ENCODE assay signal across 8 mouse cellular contexts in the genomic region with DNA sequence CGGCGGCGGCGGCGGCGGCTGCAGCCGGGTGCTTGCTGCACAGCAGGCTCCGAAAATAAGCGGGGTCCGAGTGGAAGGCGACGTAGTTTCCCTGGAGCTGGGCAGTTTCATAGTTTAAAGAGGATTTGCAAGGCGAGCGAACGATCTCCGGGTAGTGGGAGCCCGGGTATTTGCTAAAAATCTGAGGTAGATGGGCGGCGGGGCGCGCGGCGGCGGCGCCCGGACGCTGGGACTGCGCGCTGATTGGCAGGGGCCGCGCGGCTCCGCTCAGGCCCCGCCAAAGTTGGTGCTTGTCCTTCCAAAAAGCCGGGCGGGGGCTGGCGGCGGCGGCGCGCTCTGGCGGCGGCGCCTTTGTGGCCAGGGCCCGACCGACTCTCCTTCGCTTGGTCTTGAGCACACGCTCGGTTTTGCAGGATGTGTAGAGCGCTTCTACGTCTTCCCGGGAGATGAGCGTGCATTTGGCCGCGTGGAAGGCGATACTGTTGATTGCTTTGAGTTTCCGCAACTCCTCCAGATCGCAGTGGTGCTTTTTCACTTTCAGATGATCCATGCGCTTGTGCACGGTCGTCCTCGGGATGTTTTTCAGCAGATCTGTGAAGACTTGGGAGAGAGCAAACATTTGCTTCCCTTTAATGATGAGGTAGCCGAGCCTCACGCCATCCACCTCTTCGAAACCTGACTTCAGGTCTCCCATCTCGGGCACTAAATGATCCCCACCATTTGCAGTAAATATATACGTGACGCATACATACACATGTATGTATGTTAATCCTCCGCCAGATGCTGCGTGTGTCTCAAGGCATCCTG. TPM values are rescaled to one million over a fixed set of nuclear protein-coding genes. Genes with fewer than 3 reads are reported as not detected.
DNase-seq lines count a peak whose midpoint lies in the region; ATAC-seq and TF ChIP-seq lines count a peak whose summit lies in the region.

No protein-coding gene starts in this region.

- peak; percentile 80 for ATAC-seq in forebrain, embryonic 16.5 days
- peak; percentile 62 for ATAC-seq in hindbrain, embryonic 12.5 days (ENCODE audit: low FRiP score)
- no peak; the same call in 1 of the 2 replicates for ATAC-seq in monocyte, adult 5-6 weeks (replicated peaks; ENCODE audit: insufficient number of reproducible peaks, low FRiP score, low TSS enrichment, poor library complexity, severe bottlenecking)

- peak overlapping the region; percentile 73 to 83 for H3K4me3 ChIP-seq in MEL (ENCODE audit: control insufficient read depth in 1 of 2, insufficient read depth in 1 of 2, low read depth in 2 of 2, low read length in 2 of 2)
- peak overlapping the region; percentile 88 for H3K4me3 ChIP-seq in cerebellum, adult 2 months (replicated peaks; ENCODE audit: insufficient read depth, low read depth, low read length)
- peak overlapping the region; percentile 73 for H3K4me3 ChIP-seq in forebrain, embryonic 16.5 days (replicated peaks; ENCODE audit: low read length)
- H3K4me3 ChIP-seq in hindbrain, embryonic 12.5 days: peak overlapping the region; percentile 100

- peak overlapping the region; percentile 70 for H3K9ac ChIP-seq in MEL (ENCODE audit: control insufficient read depth, low read depth, low read length, poor library complexity, severe bottlenecking)
- peak overlapping the region; percentile 99 for H3K9ac ChIP-seq in forebrain, embryonic 16.5 days (replicated peaks; ENCODE audit: low read depth, low read length)
- H3K9ac ChIP-seq in hindbrain, embryonic 12.5 days: peak overlapping the region; percentile 100

- peak; percentile 78 for DNase-seq in MEL (ENCODE audit: low read depth, low spot score)
- peak; percentile 84 to 86 for DNase-seq in cerebellum, adult 2 months
- DNase-seq in layer of hippocampus, postnatal 36 days: peak; percentile 75 to 78
- peak; percentile 70 for DNase-seq in lung, postnatal 25 days (ENCODE audit: low spot score)
- peak; percentile 67 for DNase-seq in right cerebral cortex, adult 18-20 months

- TF ChIP-seq EP300 in MEL (IDR thresholded peaks at IDR 0.05; ENCODE audit: low read depth in 1 of 2, low read length in 2 of 2): no peak

- TF ChIP-seq RAD21 in MEL (IDR thresholded peaks at IDR 0.05; ENCODE audit: low read depth, low read length): no peak

- peak overlapping the region; percentile 86 for H3K4me2 ChIP-seq in forebrain, embryonic 16.5 days (ENCODE audit: low read length)
- H3K4me2 ChIP-seq in hindbrain, embryonic 12.5 days (replicated peaks): peak overlapping the region; percentile 82

- TF ChIP-seq CTCF in MEL (IDR thresholded peaks at IDR 0.05 in 2 of 3, conservative IDR thresholded peaks at IDR 0.05 in 1 of 3; ENCODE audit: control insufficient read depth in 1 of 3, insufficient read depth in 1 of 3, low read depth in 2 of 3, low read length in 3 of 3, poor library complexity in 1 of 3, severe bottlenecking in 1 of 3): no peak
- no peak for TF ChIP-seq CTCF in cerebellum, adult 2 months (IDR thresholded peaks at IDR 0.05; ENCODE audit: borderline replicate concordance, insufficient read depth, low read depth, low read length)

- peaks cover 3% of the 10 kb centered on the region; the same call in 1 of the 2 replicates for H3K79me2 ChIP-seq in MEL (ENCODE audit: control insufficient read depth, insufficient read depth, low read length, poor library complexity)

- peaks cover 17 to 32% of the 10 kb centered on the region in 2 experiments for H3K27me3 ChIP-seq in MEL (ENCODE audit: control insufficient read depth in 1 of 2, insufficient read depth in 2 of 2, low read length in 2 of 2)
- H3K27me3 ChIP-seq in cerebellum, adult 2 months (ENCODE audit: control insufficient read depth, insufficient read depth, low read length): no peaks in the 10 kb centered on the region
- no peaks in the 10 kb centered on the region for H3K27me3 ChIP-seq in forebrain, embryonic 16.5 days (replicated peaks; ENCODE audit: control insufficient read depth, insufficient read depth, low read length)
- H3K27me3 ChIP-seq in hindbrain, embryonic 12.5 days: no peaks in the 10 kb centered on the region

- H3K9me3 ChIP-seq in MEL (replicated peaks; ENCODE audit: insufficient read depth, low read length): no peaks in the 10 kb centered on the region
- no peaks in the 10 kb centered on the region for H3K9me3 ChIP-seq in forebrain, embryonic 16.5 days (ENCODE audit: control insufficient read depth, low read length)
- no peaks in the 10 kb centered on the region for H3K9me3 ChIP-seq in hindbrain, embryonic 12.5 days (replicated peaks)

- peak in 1 of 2 experiments; percentile 43; a peak in 1 of 4 replicates for TF ChIP-seq POLR2A in MEL (IDR thresholded peaks at IDR 0.05; ENCODE audit: control insufficient read depth in 1 of 2, insufficient read depth in 1 of 2, low read depth in 1 of 2, low read length in 2 of 2, poor library complexity in 1 of 2)
- TF ChIP-seq POLR2A in cerebellum, adult 2 months (IDR thresholded peaks at IDR 0.05; ENCODE audit: borderline replicate concordance, insufficient read depth, low read length): peak; percentile 42; the same call in 1 of the 2 replicates

- under 1% methylated on average over 70 of the region's 70 CpGs for WGBS in cerebellum, adult 2 months
- WGBS in forebrain, embryonic 16.5 days: under 1% methylated on average over 70 of the region's 70 CpGs
- WGBS in hindbrain, embryonic 12.5 days: under 1% methylated on average over 70 of the region's 70 CpGs

- peak overlapping the region; percentile 40 for H3K27ac ChIP-seq in MEL (ENCODE audit: control insufficient read depth, low read depth, low read length)
- H3K27ac ChIP-seq in cerebellum, adult 2 months (ENCODE audit: insufficient read depth, low read length): peak overlapping the region; percentile 60
- H3K27ac ChIP-seq in forebrain, embryonic 16.5 days (ENCODE audit: low read length): peak overlapping the region; percentile 99
- H3K27ac ChIP-seq in hindbrain, embryonic 12.5 days: peak overlapping the region; percentile 100

- H3K36me3 ChIP-seq in MEL (ENCODE audit: control insufficient read depth in 1 of 2, insufficient read depth in 2 of 2, low read length in 2 of 2): peaks cover 0 to 6% of the 10 kb centered on the region in 2 experiments; a peak in 1 of 4 replicates
- no peaks in the 10 kb centered on the region for H3K36me3 ChIP-seq in forebrain, embryonic 16.5 days (ENCODE audit: control insufficient read depth, insufficient read depth)
- no peaks in the 10 kb centered on the region for H3K36me3 ChIP-seq in hindbrain, embryonic 12.5 days

- peaks cover 0 to 3% of the 10 kb centered on the region in 2 experiments; a peak in 1 of 4 replicates for H3K4me1 ChIP-seq in MEL (ENCODE audit: control insufficient read depth in 1 of 2, insufficient read depth in 2 of 2, low read length in 2 of 2)
- H3K4me1 ChIP-seq in cerebellum, adult 2 months (ENCODE audit: control insufficient read depth, insufficient read depth, low read length): peaks cover 2% of the 10 kb centered on the region; the same call in 1 of the 2 replicates
- H3K4me1 ChIP-seq in forebrain, embryonic 16.5 days (replicated peaks; ENCODE audit: control insufficient read depth, insufficient read depth, low read length): peaks cover 35% of the 10 kb centered on the region
- peaks cover 24% of the 10 kb centered on the region for H3K4me1 ChIP-seq in hindbrain, embryonic 12.5 days

TF ChIP-seq in MEL, 35 proteins besides CTCF, POLR2A, EP300 and RAD21 (continues in another document):
- TF ChIP-seq MYC (IDR thresholded peaks at IDR 0.05; ENCODE audit: low read depth, low read length) (peak; percentile 41; the same call in 1 of the 2 replicates), SMC3 (IDR thresholded peaks at IDR 0.05; ENCODE audit: low read depth, low read length) (no peak), USF2 (IDR thresholded peaks at IDR 0.05; ENCODE audit: borderline replicate concordance in 1 of 2, insufficient read depth in 1 of 2, low read depth in 1 of 2, low read length in 2 of 2) (no peak)

RNA-seq across cellular contexts. Expression of a gene that starts 1.0 kb away (rescaled TPM):
- total RNA-seq in MEL (2012; rRNA removed): 0.12 and 0.13 TPM in 2 replicates
- polyA plus RNA-seq in MEL (2012; ENCODE audit: insufficient read depth in 1 of 2, insufficient read length in 2 of 2, low read depth in 1 of 2, low replicate concordance in 2 of 2, missing spikeins in 1 of 2): under 1 TPM in 1 of 2 experiments, not detected in 1; 0.88 TPM
- polyA plus RNA-seq in cerebellum, adult 2 months (2012; rRNA removed): 4.8 and 5.7 TPM in 2 replicates
- 9.8 and 13.4 TPM in 2 replicates for polyA plus RNA-seq in forebrain, embryonic 16.5 days (2015; fragmentation: Nextera tagmentation; extraction: Ambion mirVana)
- polyA plus RNA-seq in hindbrain, embryonic 12.5 days (2016; fragmentation: Nextera tagmentation; extraction: Ambion mirVana): 17.7 and 19.4 TPM in 2 replicates
- 10 to 100 TPM; 17.2 to 17.3 TPM for total RNA-seq in layer of hippocampus, postnatal 36 days (2021)
- total RNA-seq in monocyte, adult 5-6 weeks (2017): 0.19 to 0.43 TPM in 2 of 3 replicates, not detected in the other

RNA-seq across cellular contexts. Expression of a gene that starts 7.2 kb away (rescaled TPM):
- total RNA-seq in MEL (2012; rRNA removed): 33.3 and 35.1 TPM in 2 replicates
- polyA plus RNA-seq in MEL (2012; ENCODE audit: insufficient read depth in 1 of 2, insufficient read length in 2 of 2, low read depth in 1 of 2, low replicate concordance in 2 of 2, missing spikeins in 1 of 2): 10 to 100 TPM in 1 of 2 experiments, not detected in 1; 64.1 TPM
- 45.6 and 46.7 TPM in 2 replicates for polyA plus RNA-seq in cerebellum, adult 2 months (2012; rRNA removed)
- polyA plus RNA-seq in forebrain, embryonic 16.5 days (2015; fragmentation: Nextera tagmentation; extraction: Ambion mirVana): 53.8 and 56.0 TPM in 2 replicates
- 65.1 and 70.8 TPM in 2 replicates for polyA plus RNA-seq in hindbrain, embryonic 12.5 days (2016; fragmentation: Nextera tagmentation; extraction: Ambion mirVana)
- total RNA-seq in layer of hippocampus, postnatal 36 days (2021): 10 to 100 TPM; 53.7 to 57.7 TPM
- 36.1 to 69.5 TPM (median 67.5 TPM) in 3 replicates for total RNA-seq in monocyte, adult 5-6 weeks (2017)

RNA-seq across cellular contexts. Expression of a gene that starts 10.3 kb away (rescaled TPM):
- total RNA-seq in MEL (2012; rRNA removed): 0.39 TPM in 2 replicates
- 1 to 10 TPM in 1 of 2 experiments, not detected in 1; 1.8 TPM for polyA plus RNA-seq in MEL (2012; ENCODE audit: insufficient read depth in 1 of 2, insufficient read length in 2 of 2, low read depth in 1 of 2, low replicate concordance in 2 of 2, missing spikeins in 1 of 2)
- polyA plus RNA-seq in cerebellum, adult 2 months (2012; rRNA removed): 2.6 and 3.0 TPM in 2 replicates
- 9.6 and 14.1 TPM in 2 replicates for polyA plus RNA-seq in forebrain, embryonic 16.5 days (2015; fragmentation: Nextera tagmentation; extraction: Ambion mirVana)
- 18.0 and 18.6 TPM in 2 replicates for polyA plus RNA-seq in hindbrain, embryonic 12.5 days (2016; fragmentation: Nextera tagmentation; extraction: Ambion mirVana)
- 1 to 10 TPM; 3.0 to 5.6 TPM for total RNA-seq in layer of hippocampus, postnatal 36 days (2021)
- 0.21 to 0.87 TPM (median 0.29 TPM) in 3 replicates for total RNA-seq in monocyte, adult 5-6 weeks (2017)

RNA-seq across cellular contexts. Expression of a gene that starts 51.1 kb away (rescaled TPM):
- total RNA-seq in MEL (2012; rRNA removed): not detected in 2 replicates
- not detected for polyA plus RNA-seq in MEL (2012; ENCODE audit: insufficient read depth in 1 of 2, insufficient read length in 2 of 2, low read depth in 1 of 2, low replicate concordance in 2 of 2, missing spikeins in 1 of 2)
- polyA plus RNA-seq in cerebellum, adult 2 months (2012; rRNA removed): not detected in 2 replicates
- not detected in 2 replicates for polyA plus RNA-seq in forebrain, embryonic 16.5 days (2015; fragmentation: Nextera tagmentation; extraction: Ambion mirVana)
- not detected in 2 replicates for polyA plus RNA-seq in hindbrain, embryonic 12.5 days (2016; fragmentation: Nextera tagmentation; extraction: Ambion mirVana)
- not detected for total RNA-seq in layer of hippocampus, postnatal 36 days (2021)
- total RNA-seq in monocyte, adult 5-6 weeks (2017): 0.95 TPM in 1 of 3 replicates, not detected in the others

Comparison
In these comparisons a context has a peak if more than half of its experiments do, and no peak if none do; other contexts are left out.
1. H3K27ac ChIP-seq: peak in every context shown above with its lines; median percentile 100 in hindbrain, embryonic 12.5 days; 99 in forebrain, embryonic 16.5 days; 60 in cerebellum, adult 2 months; 40 in MEL.